Mouse (Mus musculus): ENCODE data around the gene Fam219b.

The Fam219b gene

DNA sequence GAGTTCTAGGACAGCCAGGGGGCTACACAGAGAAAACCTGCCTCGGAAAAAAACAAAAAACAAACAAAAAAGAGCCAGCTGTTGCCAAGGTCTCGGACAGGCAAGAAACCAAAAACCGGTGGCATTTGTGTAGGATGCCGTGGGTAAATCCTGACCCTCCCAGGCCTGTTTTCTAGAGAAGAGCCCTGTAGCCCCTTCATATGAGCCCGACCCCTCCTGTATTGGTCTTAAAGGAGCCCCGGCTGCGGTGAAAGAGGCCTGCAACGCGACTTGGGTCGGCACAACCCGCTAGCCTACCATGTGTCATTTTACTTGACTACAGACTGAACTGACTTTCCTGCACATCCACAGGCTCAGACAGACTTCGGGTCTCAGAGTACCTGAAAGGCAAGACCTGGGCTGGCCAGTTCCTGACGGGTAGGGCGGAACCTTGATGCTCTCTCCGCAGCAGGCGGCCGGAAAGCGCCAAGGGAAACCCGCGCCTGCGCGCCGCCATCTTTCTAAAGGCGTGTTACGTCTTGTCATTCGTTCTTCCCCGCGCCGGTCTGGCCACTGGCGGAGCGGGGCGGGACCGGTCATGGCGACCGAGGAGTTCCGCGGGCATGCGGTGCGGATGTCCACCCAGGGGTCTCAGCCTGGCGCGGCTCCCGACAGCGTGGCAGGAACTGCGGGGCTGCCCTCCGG is at the start of gene Fam219b:
Gene Fam219b (plus strand): TSS at position 485 of the 684 bp plus-strand sequence.
- peak; percentile 96 for DNase-seq

- DNase-seq: no peak
These were observed 49.5 kb upstream of the Fam219b start for GRCm38 (mm10) chr9:57487807-57488206.

DNA sequence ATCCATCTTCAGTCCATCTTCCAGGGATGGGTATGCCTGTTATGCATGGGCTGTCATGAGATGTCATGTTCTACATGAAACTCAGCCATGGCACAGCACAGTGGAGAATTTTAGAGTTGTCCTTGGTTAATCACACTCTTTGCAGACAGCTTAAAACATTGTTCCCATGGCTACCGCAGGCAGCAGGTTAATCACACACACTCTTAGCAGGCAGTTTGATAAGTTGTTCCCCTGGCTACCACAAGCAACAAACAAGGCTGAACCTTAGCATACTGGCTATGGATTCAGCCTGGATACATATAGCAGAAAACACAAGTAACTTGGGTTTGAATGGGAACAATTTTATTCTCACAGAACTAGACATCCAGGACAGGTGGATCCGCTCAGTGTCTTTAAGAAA is 43.8 kb upstream of the Fam219b start:
- no peak for DNase-seq

- DNase-seq: no peak
These were observed 42.4 kb upstream of the Fam219b start for GRCm38 (mm10) chr9:57494970-57495369.

DNA sequence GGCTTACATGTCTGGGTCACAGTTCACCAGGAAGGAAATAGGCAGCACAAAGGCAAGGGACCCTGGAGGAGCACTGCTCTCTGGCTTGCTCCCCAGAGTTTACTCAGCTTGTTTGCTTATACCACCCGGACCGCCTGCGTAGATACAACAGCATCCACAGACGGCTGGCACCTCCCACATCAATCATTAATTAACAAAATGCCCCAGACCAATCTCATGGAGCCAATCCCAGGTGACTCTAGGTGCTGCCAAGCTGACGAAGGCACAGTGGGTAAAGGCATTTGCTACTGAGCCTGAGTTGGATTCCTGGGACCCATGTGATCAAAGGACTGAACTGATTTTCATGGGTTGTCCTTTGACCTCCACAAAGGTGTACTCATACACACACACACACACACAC is 40.1 kb upstream of the Fam219b start:
- DNase-seq: no peak

DNA sequence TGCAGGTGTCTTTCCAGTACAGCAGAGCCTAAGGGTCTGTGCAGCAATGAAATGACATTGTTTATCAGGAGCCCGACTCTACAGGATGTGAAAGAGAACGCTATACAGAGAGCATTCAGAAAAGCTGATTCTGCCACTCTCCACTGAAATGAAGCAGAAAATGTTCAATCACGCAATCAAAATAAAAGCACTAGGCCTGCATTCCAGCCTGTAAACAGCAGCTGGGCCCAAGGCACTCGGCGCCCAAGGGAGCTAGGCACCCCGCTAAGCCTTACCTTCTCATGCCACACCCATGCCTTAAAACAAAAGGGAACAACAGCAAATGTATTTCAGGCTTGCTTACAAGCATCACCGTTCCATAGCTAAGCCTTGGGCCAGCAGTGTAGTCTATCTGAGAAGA is 38.8 kb upstream of the Fam219b start:
- DNase-seq: no peak

DNA sequence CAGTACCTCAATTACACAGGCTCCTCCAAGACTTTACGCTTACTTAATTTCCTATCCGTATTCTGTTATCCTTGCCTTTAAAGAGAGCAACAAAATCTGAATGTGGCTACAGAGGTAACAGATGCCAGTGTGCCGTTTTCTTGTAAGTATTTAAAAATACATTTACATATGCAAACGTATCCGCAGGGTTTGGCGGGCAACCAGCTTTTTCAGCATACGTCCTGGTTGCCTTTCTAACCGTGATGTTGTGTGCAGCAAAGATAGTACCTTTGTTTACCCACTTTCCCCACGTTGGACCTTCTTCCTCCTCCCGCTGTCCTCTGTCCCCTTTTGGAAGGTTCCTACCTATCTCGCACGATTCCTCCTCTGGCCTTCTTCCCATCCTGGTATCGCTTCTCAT is 35.9 kb upstream of the Fam219b start:
- no peak for DNase-seq

DNA sequence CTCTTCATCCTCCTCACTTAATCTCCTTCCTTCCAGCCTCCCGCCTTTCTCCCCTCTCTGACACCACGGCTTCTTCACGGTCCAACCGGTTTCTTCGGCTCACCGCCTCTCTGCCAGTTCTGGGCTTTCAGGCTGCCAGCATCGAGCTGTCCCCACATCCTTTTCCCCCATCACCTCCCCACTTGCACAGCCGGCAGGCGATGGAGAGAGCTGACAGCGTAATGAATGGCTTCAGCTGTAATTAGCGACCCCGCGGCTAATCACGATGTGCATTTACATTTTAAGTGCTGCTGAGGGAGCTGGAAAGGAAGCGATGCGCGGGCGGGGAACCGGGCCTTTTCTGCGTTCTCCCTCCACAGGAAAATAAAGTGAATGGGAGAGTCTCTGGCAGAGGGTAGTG is 35.5 kb upstream of the Fam219b start:
- no peak for DNase-seq

GRCm38 (mm10) chr9:57502911-57503621 is 34.3 kb upstream of the Fam219b start:
- no peak for DNase-seq

- peak; percentile 67 for DNase-seq
These were observed 33.5 kb upstream of the Fam219b start, which contains the start of gene Rpp25 for GRCm38 (mm10) chr9:57503622-57504380. Gene Rpp25, plus strand, starts transcription at chr9:57504026.

DNA sequence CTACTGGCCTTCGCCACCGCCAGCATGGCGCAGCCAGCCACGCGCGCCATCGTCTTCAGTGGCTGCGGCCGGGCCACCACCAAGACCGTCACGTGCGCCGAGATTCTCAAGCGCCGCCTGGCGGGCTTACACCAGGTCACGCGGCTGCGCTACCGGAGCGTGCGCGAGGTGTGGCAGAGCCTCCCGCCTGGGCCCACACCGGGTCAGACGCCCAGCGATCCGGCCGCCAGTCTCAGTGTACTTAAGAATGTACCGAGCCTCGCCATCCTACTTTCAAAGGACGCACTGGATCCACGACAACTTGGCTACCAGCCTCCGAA is 33.0 kb upstream of the Fam219b start:
- peak; percentile 65 for DNase-seq

GRCm38 (mm10) chr9:57504891-57505290 is 32.4 kb upstream of the Fam219b start:
- no peak for DNase-seq

GRCm38 (mm10) chr9:57505700-57506099 is 31.6 kb upstream of the Fam219b start:
- peak; percentile 19 for DNase-seq

- DNase-seq: no peak
These were observed 26.8 kb upstream of the Fam219b start for GRCm38 (mm10) chr9:57510577-57510976.

DNA sequence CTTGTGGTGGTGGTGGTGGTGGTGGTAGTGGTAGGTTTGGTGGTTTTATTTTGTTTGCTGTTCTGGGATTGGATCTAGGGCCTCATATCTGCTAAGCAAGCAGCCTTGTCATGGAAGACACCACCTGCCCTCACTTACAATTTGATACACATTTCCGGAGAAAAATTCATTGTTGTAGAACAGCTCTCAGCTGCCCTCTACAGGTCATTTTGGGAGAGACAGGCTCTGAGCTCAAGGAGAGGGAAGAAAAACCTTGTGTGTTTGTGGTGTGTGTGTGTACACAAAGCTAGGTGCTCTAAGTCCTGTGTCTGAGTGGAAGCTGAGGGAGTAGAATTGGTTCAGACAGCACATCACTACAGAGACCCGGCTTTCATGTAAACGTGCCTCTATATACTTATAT is 20.2 kb upstream of the Fam219b start:
- DNase-seq: peak; percentile 70

GRCm38 (mm10) chr9:57520375-57521055 is 16.8 kb upstream of the Fam219b start:
- DNase-seq: no peak

DNA sequence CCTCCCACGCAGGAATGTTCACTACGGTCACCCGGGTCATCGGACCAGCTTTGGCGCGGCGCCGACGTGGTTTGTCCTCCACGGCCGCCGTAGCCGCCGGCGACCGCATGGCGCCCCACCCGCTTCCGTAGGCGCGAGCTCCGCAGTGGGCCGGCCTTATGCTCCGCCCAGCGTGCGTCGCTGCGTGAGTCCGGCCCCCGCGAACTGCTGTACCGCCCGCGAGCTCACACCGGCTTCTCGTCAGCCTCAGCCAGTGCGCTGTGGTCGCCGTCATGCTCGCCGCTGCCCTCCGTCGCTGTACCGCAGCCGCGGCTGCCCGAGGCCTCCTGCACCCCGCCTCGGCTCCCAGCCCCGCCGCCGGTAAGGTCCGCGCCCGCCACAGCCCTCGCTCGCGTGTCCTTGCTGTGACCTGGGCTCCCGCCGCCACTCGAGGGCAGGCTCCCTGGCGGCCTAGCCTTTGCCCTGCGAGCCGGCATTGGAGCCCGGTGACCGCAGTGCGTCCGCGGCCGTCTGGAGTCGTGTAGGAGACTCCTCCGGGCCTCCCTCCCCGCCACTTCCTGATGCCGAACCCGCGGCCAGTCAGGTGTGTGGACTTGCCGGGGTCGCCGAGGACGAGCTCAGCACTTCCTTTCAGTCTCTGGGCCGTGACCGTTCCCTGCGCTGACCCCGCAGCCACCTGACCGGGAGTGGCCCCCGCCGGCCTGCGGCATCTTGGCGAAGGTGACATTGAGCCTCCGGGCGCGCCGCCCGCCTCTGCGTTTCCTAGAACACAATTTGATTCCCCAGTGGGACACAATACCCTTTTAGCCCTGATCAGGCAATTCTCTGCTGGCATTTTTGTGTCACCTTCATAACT is 16.0 kb upstream of the Fam219b start, which contains the start of gene Cox5a:
Gene Cox5a (plus strand): TSS at position 219 of the 856 bp plus-strand sequence.
- peak; percentile 95 for DNase-seq

- DNase-seq: no peak
These were observed 15.0 kb upstream of the Fam219b start for GRCm38 (mm10) chr9:57522114-57522860.

- no peak for DNase-seq
These were observed 14.5 kb upstream of the Fam219b start for GRCm38 (mm10) chr9:57522861-57523246.

- DNase-seq: no peak
These were observed 13.6 kb upstream of the Fam219b start for GRCm38 (mm10) chr9:57523754-57524153.

DNA sequence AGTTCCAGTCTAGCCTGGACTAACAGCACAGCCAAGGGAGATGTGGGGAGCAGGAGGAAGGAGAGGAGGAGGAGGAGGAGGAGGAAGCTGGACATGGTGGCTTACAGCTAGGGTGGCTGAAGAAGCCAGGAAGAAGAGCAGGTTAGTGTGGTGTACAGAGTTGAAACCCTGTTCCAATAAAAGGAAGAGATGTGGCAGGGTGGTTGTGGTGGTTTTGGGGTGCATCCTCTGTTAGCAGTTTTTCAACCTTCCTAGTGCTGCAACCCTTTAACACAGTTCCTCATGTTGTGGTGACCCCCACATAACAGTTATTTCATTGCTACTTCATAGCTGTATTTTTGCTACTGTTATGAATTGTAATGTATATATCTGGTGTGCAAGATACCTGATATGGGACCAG is 12.9 kb upstream of the Fam219b start:
- no peak for DNase-seq
